Mouse (Mus musculus) heart, embryonic 13.5 days (tissue): ENCODE measurements around the gene Fbxl5. TPM values are rescaled to one million over a fixed set of nuclear protein-coding genes. Genes with fewer than 3 reads are reported as not detected.
A peak's percentile ranks its signal among the peaks of the same experiment; 100 is the strongest.

Source experiments
- ATAC-seq: fragments of 200-750 bp; cut with Nextera tagmentation; 2 replicates; pipeline ENCODE4 v1.8.0; 2017; ENCODE audit warnings: moderate TSS enrichment; ENCODE audit not compliant: insufficient number of reproducible peaks, low FRiP score, low TSS enrichment; ENCODE audit errors: extremely low read depth
- H3K27ac ChIP-seq: fragments of 300-500 bp; sonication (generic); replicated peaks from 2 replicates; pipeline ENCODE4 v1.5.1; 2015; ENCODE audit warnings: moderate library complexity, mild to moderate bottlenecking, inconsistent platforms
- H3K27me3 ChIP-seq: fragments of 300-500 bp; sonication (generic); replicated peaks from 2 replicates; pipeline ENCODE4 v1.6.1; 2015; ENCODE audit warnings: mild to moderate bottlenecking, inconsistent platforms
- H3K36me3 ChIP-seq: fragments of 300-500 bp; sonication (generic); 2 replicates; pipeline ENCODE4 v1.6.1; 2015; ENCODE audit warnings: mild to moderate bottlenecking, inconsistent platforms
- H3K4me1 ChIP-seq: fragments of 300-500 bp; sonication (generic); 2 replicates; pipeline ENCODE4 v1.6.1; 2015; ENCODE audit warnings: inconsistent platforms
- H3K4me2 ChIP-seq: fragments of 300-500 bp; sonication (generic); 2 replicates; pipeline ENCODE4 v1.6.1; 2015; ENCODE audit warnings: inconsistent platforms, mild to moderate bottlenecking, moderate library complexity
- H3K4me3 ChIP-seq: fragments of 300-500 bp; sonication (generic); 2 replicates; pipeline ENCODE4 v1.5.1; 2015; ENCODE audit warnings: moderate library complexity, mild to moderate bottlenecking, inconsistent platforms
- H3K9ac ChIP-seq: fragments of 300-500 bp; sonication (generic); 2 replicates; pipeline ENCODE4 v1.6.1; 2015; ENCODE audit warnings: inconsistent platforms, mild to moderate bottlenecking, moderate library complexity
- H3K9me3 ChIP-seq: fragments of 300-500 bp; sonication (generic); 2 replicates; pipeline ENCODE4 v1.6.1; 2016; ENCODE audit warnings: inconsistent platforms
- WGBS: fragments of 180-500 bp; shearing (Covaris S2); methylation state at CpG from one replicate; pipeline ENCODE4 v1.1.7; 2015; ENCODE audit warnings: mixed read lengths; 5-methylcytosine and 5-hydroxymethylcytosine counted together
- polyA plus RNA-seq: library from polyadenylated mRNA; unstranded; fragments of >200 nt; fragmentation: Nextera tagmentation; extraction: Ambion mirVana; gene quantifications from 2 replicates; pipeline ENCODE4 v1.2.1, GENCODE M21; 2015

Gene Fbxl5
- polyA plus RNA-seq, 1 experiment from 2014 or later, result 43.2 TPM

- peaks cover 68% of the 10 kb centered on the region for H3K36me3 ChIP-seq
- H3K4me2 ChIP-seq, result no peak overlapping the region
- 83% methylated on average over 8 of the region's 8 CpGs for WGBS
- H3K27ac ChIP-seq, result no peak overlapping the region
- peaks cover 13% of the 10 kb centered on the region for H3K4me1 ChIP-seq
- no peaks in the 10 kb centered on the region for H3K9me3 ChIP-seq
- H3K9ac ChIP-seq, result no peak overlapping the region
- no peak overlapping the region for H3K4me3 ChIP-seq
- ATAC-seq, result no peak
- no peaks in the 10 kb centered on the region for H3K27me3 ChIP-seq
Measured at GRCm38 (mm10) chr5:43732381-43732780, 89.1 kb downstream of the Fbxl5 start.

- Histone ChIP-seq H3K9me3 (no peaks in the 10 kb centered on the region), H3K27ac (peak overlapping the region; percentile 45; the same call in 1 of the 2 replicates), H3K36me3 (peaks cover 76% of the 10 kb centered on the region), H3K4me3 (no peak overlapping the region), H3K4me1 (peaks cover 13% of the 10 kb centered on the region), H3K27me3 (no peaks in the 10 kb centered on the region), H3K9ac (no peak overlapping the region), H3K4me2 (no peak overlapping the region)
- WGBS, result 47% methylated on average over 11 of the region's 11 CpGs
- no peak for ATAC-seq
Measured at GRCm38 (mm10) chr5:43728375-43729165, 92.9 kb downstream of the Fbxl5 start.

GRCm38 (mm10) chr5:43723830-43724229 is 97.6 kb downstream of the Fbxl5 start:
- ATAC-seq, result no peak
- peaks cover 87% of the 10 kb centered on the region for H3K36me3 ChIP-seq

GRCm38 (mm10) chr5:43722452-43722783 is 99.0 kb downstream of the Fbxl5 start:
- no peaks in the 10 kb centered on the region for H3K4me1 ChIP-seq
- no peaks in the 10 kb centered on the region for H3K9me3 ChIP-seq
- H3K4me3 ChIP-seq, result no peak overlapping the region
- H3K36me3 ChIP-seq, result peaks cover 91% of the 10 kb centered on the region
- no peak for ATAC-seq
- H3K27ac ChIP-seq, result no peak overlapping the region
- H3K9ac ChIP-seq, result no peak overlapping the region
- H3K4me2 ChIP-seq, result no peak overlapping the region
- no peaks in the 10 kb centered on the region for H3K27me3 ChIP-seq
- 88% methylated on average over 6 of the region's 6 CpGs for WGBS

More at GRCm38 (mm10) chr5:43723830-43724229, 97.6 kb downstream of the Fbxl5 start:
- 83% methylated on average over 7 of the region's 7 CpGs for WGBS
- H3K4me3 ChIP-seq, result no peak overlapping the region
- no peaks in the 10 kb centered on the region for H3K27me3 ChIP-seq
- H3K9ac ChIP-seq, result no peak overlapping the region
- no peaks in the 10 kb centered on the region for H3K9me3 ChIP-seq
- no peak overlapping the region for H3K4me2 ChIP-seq
- H3K4me1 ChIP-seq, result peaks cover 12% of the 10 kb centered on the region
- no peak overlapping the region for H3K27ac ChIP-seq

GRCm38 (mm10) chr5:43721538-43722451 is 99.6 kb downstream of the Fbxl5 start:
- Histone ChIP-seq H3K27me3 (no peaks in the 10 kb centered on the region), H3K27ac (no peak overlapping the region), H3K9ac (no peak overlapping the region), H3K9me3 (no peaks in the 10 kb centered on the region), H3K36me3 (peaks cover 91% of the 10 kb centered on the region), H3K4me3 (no peak overlapping the region), H3K4me1 (no peaks in the 10 kb centered on the region), H3K4me2 (no peak overlapping the region)
- 70% methylated on average over 5 of the region's 5 CpGs for WGBS
- no peak for ATAC-seq

GRCm38 (mm10) chr5:43699240-43699639 is 122.2 kb downstream of the Fbxl5 start:
- H3K9me3 ChIP-seq, result no peaks in the 10 kb centered on the region
- ATAC-seq, result no peak
- no peak overlapping the region for H3K9ac ChIP-seq
- peaks cover 94% of the 10 kb centered on the region for H3K36me3 ChIP-seq
- no peak overlapping the region for H3K4me2 ChIP-seq
- no peak overlapping the region for H3K4me3 ChIP-seq
- no peaks in the 10 kb centered on the region for H3K4me1 ChIP-seq
- no peak overlapping the region for H3K27ac ChIP-seq
- no peaks in the 10 kb centered on the region for H3K27me3 ChIP-seq

GRCm38 (mm10) chr5:43697133-43697532 is 124.3 kb downstream of the Fbxl5 start:
- 84% methylated on average over 3 of the region's 3 CpGs for WGBS
- Histone ChIP-seq H3K9me3 (no peaks in the 10 kb centered on the region), H3K9ac (no peak overlapping the region), H3K27ac (no peak overlapping the region), H3K4me3 (no peak overlapping the region), H3K36me3 (peaks cover 89% of the 10 kb centered on the region), H3K4me2 (no peak overlapping the region), H3K4me1 (no peaks in the 10 kb centered on the region), H3K27me3 (no peaks in the 10 kb centered on the region)
- no peak for ATAC-seq

Other genes with a start within 250 kb of the Fbxl5 start
- gene Cc2d2a, start 159.3 kb downstream of the Fbxl5 start, polyA plus RNA-seq, result 8.2 and 9.7 TPM in 2 replicates
- gene Bst1, start 2.8 kb downstream of the Fbxl5 start, polyA plus RNA-seq, result 0.37 and 0.62 TPM in 2 replicates
- gene Cd38, start 46.9 kb upstream of the Fbxl5 start, polyA plus RNA-seq, result 19.6 and 23.8 TPM in 2 replicates
- 0.48 TPM in 1 of 2 replicates, not detected in the other for gene Gm7879, start 91.5 kb upstream of the Fbxl5 start, polyA plus RNA-seq
- 0.45 and 0.59 TPM in 2 replicates for gene Fgfbp1, start 160.1 kb upstream of the Fbxl5 start, polyA plus RNA-seq